Mouse (Mus musculus) bone marrow, adult 2 months (tissue): Measurements from ENCODE around the gene Msrb2.

ENCODE experiments used
- CTCF ChIP-seq: fragments of 200-500 bp; IDR thresholded peaks from 2 replicates; pipeline ENCODE4 v1.5.1; 2011; ENCODE audit warnings: low read length, control low read depth; ENCODE audit not compliant: control insufficient read depth, insufficient read depth
- POLR2A ChIP-seq: fragments of 200-500 bp; IDR thresholded peaks from 2 replicates; pipeline ENCODE4 v1.6.1; 2011; ENCODE audit warnings: low read depth, mild to moderate bottlenecking, control low read depth, low read length, borderline replicate concordance; ENCODE audit not compliant: control insufficient read depth

DNA sequence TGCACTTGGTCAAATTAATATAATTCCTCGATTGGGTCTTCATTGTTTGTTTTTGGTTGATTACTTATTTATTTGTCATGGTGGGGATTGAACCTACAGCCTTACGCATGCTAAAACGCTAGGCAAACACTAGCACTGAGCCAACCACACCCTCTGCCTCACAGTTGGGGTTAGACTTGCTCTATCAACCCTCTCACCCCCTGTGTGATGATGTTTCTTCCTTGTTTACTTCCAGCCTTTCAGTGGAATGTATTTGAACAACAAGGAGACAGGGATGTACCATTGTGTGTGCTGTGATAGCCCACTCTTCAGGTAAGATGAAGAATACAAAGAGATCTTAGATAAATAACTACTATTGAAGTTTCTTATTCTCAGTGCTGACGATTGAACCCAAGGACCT, 11.8 kb downstream of the Msrb2 start:
- TF ChIP-seq CTCF (no peak), POLR2A (no peak)
